Mouse (Mus musculus) CH12.LX (cell line): ENCODE data around the gene Mmp19. TPM values are rescaled to one million over a fixed set of nuclear protein-coding genes. Genes with fewer than 3 reads are reported as not detected.
A peak's percentile ranks its signal among the peaks of the same experiment; 100 is the strongest.

Source experiments
- DNase-seq: peaks from one replicate; pipeline ENCODE4 v3.0.0-alpha.2; 2013; ENCODE audit errors: extremely low read depth
- H3K27ac ChIP-seq: 2 replicates; pipeline ENCODE4 v1.5.1; 2012; ENCODE audit warnings: low read depth, mild to moderate bottlenecking, control low read depth, moderate library complexity; ENCODE audit not compliant: insufficient read depth
- H3K27me3 ChIP-seq: replicated peaks from 2 replicates; pipeline ENCODE3; 2012; ENCODE audit warnings: inconsistent platforms
- H3K36me3 ChIP-seq, 2 experiments: replicated peaks in 1 of 2; 2 replicates each; pipeline versions ENCODE3 to v1.6.1; 2012; ENCODE audit warnings: inconsistent platforms in 1 of 2, low read length in 1 of 2, mild to moderate bottlenecking in 1 of 2, mixed read lengths in 1 of 2, moderate library complexity in 1 of 2; ENCODE audit not compliant: control insufficient read depth in 1 of 2, insufficient read depth in 1 of 2
- H3K4me1 ChIP-seq, 2 experiments: 2 replicates each; pipeline ENCODE4 v1.6.1; 2012; ENCODE audit warnings: inconsistent platforms in 1 of 2, moderate library complexity in 1 of 2; ENCODE audit not compliant: insufficient read depth in 2 of 2, control insufficient read depth in 1 of 2
- H3K4me2 ChIP-seq: 2 replicates; pipeline ENCODE4 v1.6.1; 2012; ENCODE audit warnings: low read depth, mild to moderate bottlenecking, control low read depth; ENCODE audit not compliant: poor library complexity, insufficient read depth, severe bottlenecking
- H3K4me3 ChIP-seq, 3 experiments: fragments of 150-350 bp in 1 of 3; sonication (generic) in 1 of 3; replicated peaks in 1 of 3; 2 replicates each; pipeline versions ENCODE3 to v1.5.1; 2011 to 2012; ENCODE audit warnings: low read depth in 2 of 3, low read length in 2 of 3, mild to moderate bottlenecking in 2 of 3, moderate library complexity in 2 of 3, control low read depth in 1 of 3, improper control_type of control experiment in 1 of 3, inconsistent platforms in 1 of 3, mixed read lengths in 1 of 3; ENCODE audit not compliant: poor library complexity in 1 of 3
- H3K79me2 ChIP-seq: replicated peaks from 2 replicates; pipeline ENCODE4 v1.6.1; 2012; ENCODE audit warnings: mild to moderate bottlenecking, moderate library complexity; ENCODE audit not compliant: control insufficient read depth, poor library complexity, insufficient read depth, severe bottlenecking; ENCODE audit errors: extremely low read depth
- H3K9ac ChIP-seq: 2 replicates; pipeline ENCODE4 v1.6.1; 2012; ENCODE audit warnings: low read depth, mild to moderate bottlenecking, control low read depth, moderate library complexity; ENCODE audit not compliant: insufficient read depth
- H3K9me3 ChIP-seq: replicated peaks from 2 replicates; pipeline ENCODE3; 2012; ENCODE audit warnings: low read length, inconsistent platforms, mixed read lengths
- CHD1 ChIP-seq: IDR thresholded peaks from 2 replicates; pipeline ENCODE4 v1.6.1; 2012; ENCODE audit warnings: low read depth, low read length, improper control_type of control experiment, inconsistent platforms
- CHD2 ChIP-seq: IDR thresholded peaks from 2 replicates; pipeline ENCODE4 v1.6.1; 2011; ENCODE audit warnings: low read length, improper control_type of control experiment
- CTCF ChIP-seq, 2 experiments: IDR thresholded peaks in 1 of 2; conservative IDR thresholded peaks in 1 of 2; 2 replicates each; pipeline ENCODE4 v1.5.1; 2011 to 2012; ENCODE audit warnings: low read depth in 2 of 2, low read length in 2 of 2, improper control_type of control experiment in 1 of 2, inconsistent platforms in 1 of 2, mild to moderate bottlenecking in 1 of 2, moderate library complexity in 1 of 2
- ELF1 ChIP-seq: IDR thresholded peaks from 2 replicates; pipeline ENCODE4 v1.6.1; 2014; ENCODE audit warnings: low read depth, mild to moderate bottlenecking, inconsistent platforms, low read length, improper control_type of control experiment
- ETS1 ChIP-seq: conservative IDR thresholded peaks from 2 replicates; pipeline ENCODE4 v1.6.1; 2012; ENCODE audit warnings: low read depth, mild to moderate bottlenecking, inconsistent platforms, low read length, improper control_type of control experiment, moderate library complexity
- HCFC1 ChIP-seq: IDR thresholded peaks from 2 replicates; pipeline ENCODE4 v1.6.1; 2012; ENCODE audit warnings: low read depth, mild to moderate bottlenecking, inconsistent platforms, low read length, improper control_type of control experiment
- IRF4 ChIP-seq: IDR thresholded peaks from 2 replicates; pipeline ENCODE4 v1.6.1; 2014; ENCODE audit warnings: low read depth, mild to moderate bottlenecking, inconsistent platforms, low read length, improper control_type of control experiment
- JUN ChIP-seq: IDR thresholded peaks from 2 replicates; pipeline ENCODE4 v1.6.1; 2011; ENCODE audit warnings: low read depth, mild to moderate bottlenecking, low read length, improper control_type of control experiment, moderate library complexity; ENCODE audit not compliant: insufficient read depth
- KAT2A ChIP-seq: IDR thresholded peaks from 2 replicates; pipeline ENCODE4 v1.6.1; 2012; ENCODE audit warnings: low read length, improper control_type of control experiment, inconsistent platforms; ENCODE audit not compliant: insufficient replicate concordance
- MAX ChIP-seq: IDR thresholded peaks from 2 replicates; pipeline ENCODE4 v1.6.1; 2011; ENCODE audit warnings: low read length, improper control_type of control experiment
- MAZ ChIP-seq: IDR thresholded peaks from 2 replicates; pipeline ENCODE4 v1.6.1; 2012; ENCODE audit warnings: low read depth, mild to moderate bottlenecking, inconsistent platforms, low read length, improper control_type of control experiment, moderate library complexity
- MEF2A ChIP-seq: IDR thresholded peaks from 2 replicates; pipeline ENCODE4 v1.6.1; 2014; ENCODE audit warnings: low read depth, mild to moderate bottlenecking, inconsistent platforms, low read length, improper control_type of control experiment, borderline replicate concordance
- MXI1 ChIP-seq: IDR thresholded peaks from 2 replicates; pipeline ENCODE4 v1.6.1; 2011; ENCODE audit warnings: mild to moderate bottlenecking, low read depth, low read length, improper control_type of control experiment
- MYC ChIP-seq: IDR thresholded peaks from 2 replicates; pipeline ENCODE4 v1.6.1; 2011; ENCODE audit warnings: low read depth, mild to moderate bottlenecking, improper control_type of control experiment, low read length
- NELFE ChIP-seq: IDR thresholded peaks from 2 replicates; pipeline ENCODE4 v1.6.1; 2011; ENCODE audit warnings: low read depth, low read length, improper control_type of control experiment
- NRF1 ChIP-seq: IDR thresholded peaks from 2 replicates; pipeline ENCODE4 v1.6.1; 2014; ENCODE audit warnings: low read depth, mild to moderate bottlenecking, inconsistent platforms, low read length, improper control_type of control experiment, moderate library complexity
- POLR2A ChIP-seq: IDR thresholded peaks from 2 replicates; pipeline ENCODE4 v1.6.1; 2011; ENCODE audit warnings: low read depth, mild to moderate bottlenecking, improper control_type of control experiment, low read length
- SIN3A ChIP-seq: IDR thresholded peaks from 2 replicates; pipeline ENCODE4 v1.6.1; 2012; ENCODE audit warnings: low read length, improper control_type of control experiment, inconsistent platforms
- TBP ChIP-seq: conservative IDR thresholded peaks from 2 replicates; pipeline ENCODE4 v1.6.1; 2011; ENCODE audit warnings: low read depth, low read length, improper control_type of control experiment
- TCF12 ChIP-seq: IDR thresholded peaks from 2 replicates; pipeline ENCODE4 v1.6.1; 2014; ENCODE audit warnings: low read depth, mild to moderate bottlenecking, inconsistent platforms, low read length, improper control_type of control experiment
- UBTF ChIP-seq: IDR thresholded peaks from 2 replicates; pipeline ENCODE4 v1.6.1; 2012; ENCODE audit warnings: low read depth, mild to moderate bottlenecking, inconsistent platforms, low read length, improper control_type of control experiment, moderate library complexity
- ZMIZ1 ChIP-seq: IDR thresholded peaks from 2 replicates; pipeline ENCODE4 v1.6.1; 2012; ENCODE audit warnings: low read depth, mild to moderate bottlenecking, inconsistent platforms, low read length, improper control_type of control experiment
- dilution Hi-C: fragments of 300-500 bp; cut with MboI; formaldehyde crosslinking; loops from 2 replicates; pipeline ENCODE4 v1.14.3; 2020; ENCODE audit warnings: low sequenced_read_pairs; ENCODE audit not compliant: extremely low pct_unique_long_range_greater_than_20kb, extremely low pct_ligation_motif_present
- in situ Hi-C: fragments of 300-500 bp; cut with MboI; formaldehyde crosslinking; loops from 3 replicates; pipeline ENCODE4 v1.14.3; 2019; ENCODE audit warnings: low sequenced_read_pairs, low pct_ligation_motif_present, low pct_unique_long_range_greater_than_20kb, mixed read lengths
- polyA plus RNA-seq: library from polyadenylated mRNA; unstranded; fragments of >175 nt; gene quantifications from 2 replicates; pipeline ENCODE4 v1.2.1, GENCODE M21; 2012; ENCODE audit warnings: low read depth; ENCODE audit not compliant: insufficient read length
- total RNA-seq, 2 experiments: library from RNA; depleted of rRNA; stranded (reverse); fragments of 300-350 nt in 1 of 2; fragments of >200 nt in 1 of 2; gene quantifications; 2 replicates each; pipeline ENCODE4 v1.2.3; 2012 to 2014

Mmp19 gene
- total and polyA plus RNA-seq, 3 experiments = 0.50 to 1.3 (median 0.57) TPM

DNA sequence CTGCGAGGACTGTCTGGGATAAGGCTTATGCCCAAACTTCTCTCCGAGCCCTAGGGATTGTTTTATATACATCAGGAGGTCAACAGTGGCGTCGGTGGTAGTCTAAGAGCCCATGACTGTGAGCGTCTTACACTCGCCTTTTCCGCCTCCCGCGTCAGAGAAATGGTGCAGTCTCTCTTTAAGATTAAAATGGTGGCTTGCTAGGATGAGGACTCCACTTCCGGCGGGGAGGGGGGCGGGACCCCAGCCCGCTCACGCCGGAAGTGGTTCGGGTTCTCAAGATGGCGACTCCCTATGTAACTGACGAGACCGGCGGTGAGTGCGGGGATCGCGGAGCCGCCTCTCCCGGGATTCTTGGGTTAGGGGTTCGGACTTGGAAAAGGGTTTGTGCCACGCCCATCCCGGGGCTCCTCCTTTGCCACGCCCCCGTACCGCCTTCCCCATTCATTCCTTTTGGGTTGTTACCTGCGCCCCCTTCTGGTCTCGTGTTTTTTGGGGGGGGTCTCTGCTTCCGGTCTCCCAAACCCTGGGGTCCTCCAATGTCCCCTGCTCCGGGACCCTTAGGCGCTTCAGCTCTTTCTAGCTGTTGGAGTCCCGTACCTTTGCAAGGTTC lies 42.4 kb upstream of the Mmp19 start:
- H3K4me1 ChIP-seq = peaks cover 8 to 48% of the 10 kb centered on the region in 2 experiments
- H3K27ac ChIP-seq = peak overlapping the region; percentile 92
- peak; percentile 44; the same call in 1 of the 2 replicates for TF ChIP-seq MAX
- TF ChIP-seq UBTF = peak; percentile 42; the same call in 1 of the 2 replicates
- no peak for TF ChIP-seq JUN
- TF ChIP-seq ZMIZ1 = no peak
- peak; percentile 71; the same call in 1 of the 2 replicates for TF ChIP-seq POLR2A
- peak in 1 of 2 experiments; percentile 63; a peak in 2 of 4 replicates for TF ChIP-seq CTCF (conservative IDR thresholded peaks at IDR 0.05 in 1 of 2, IDR thresholded peaks at IDR 0.05 in 1 of 2; ENCODE audit: low read depth in 2 of 2, low read length in 2 of 2)
- TF ChIP-seq SIN3A = peak; percentile 68; the same call in 1 of the 2 replicates
- peak; percentile 33; the same call in 1 of the 2 replicates for TF ChIP-seq CHD2
- peak; percentile 80; the same call in 1 of the 2 replicates for TF ChIP-seq KAT2A
- peak; percentile 9; the same call in 1 of the 2 replicates for TF ChIP-seq MXI1
- TF ChIP-seq ELF1 = peak; percentile 82
- TF ChIP-seq TBP = peak; percentile 65; the same call in 1 of the 2 replicates
- TF ChIP-seq HCFC1 = peak; percentile 85
- TF ChIP-seq IRF4 = no peak; the same call in 1 of the 2 replicates
- peak; percentile 82 for TF ChIP-seq TCF12
- peak; percentile 59; the same call in 1 of the 2 replicates for TF ChIP-seq MYC
- no peak for TF ChIP-seq CHD1
- 0 out of 2 replicates have a peak, but pooled peaks have one; percentile 24 for TF ChIP-seq MEF2A
- TF ChIP-seq NELFE = peak; percentile 77
- peak; percentile 63 for TF ChIP-seq NRF1
- TF ChIP-seq MAZ = 0 out of 2 replicates have a peak, but pooled peaks have one; percentile 53
- no peak for TF ChIP-seq ETS1
- TF ChIP-seq, all 38 proteins: peak for 17
- Histone ChIP-seq H3K9ac (peak overlapping the region; percentile 79), H3K9me3 (no peaks in the 10 kb centered on the region), H3K36me3 (peaks cover 3 to 28% of the 10 kb centered on the region in 2 experiments), H3K27me3 (peaks cover 1% of the 10 kb centered on the region), H3K4me2 (peak overlapping the region; percentile 92), H3K79me2 (peaks cover 49% of the 10 kb centered on the region), H3K4me3 (peak overlapping the region; percentile 79 to 96 (median 80))
- DNase-seq = peak; percentile 92
- dilution Hi-C loops = no loop called here
- in situ Hi-C loops = no loop called here
